Mouse (Mus musculus) erythroblast, embryonic 14.5 days (primary cell): ENCODE measurements around the gene Tnfaip2. TPM values are rescaled to one million over a fixed set of nuclear protein-coding genes. Genes with fewer than 3 reads are reported as not detected.

ENCODE experiments used
- H3K27me3 ChIP-seq: 2 replicates; pipeline ENCODE4 v1.6.1; 2012; ENCODE audit warnings: inconsistent platforms; ENCODE audit not compliant: control insufficient read depth
- H3K36me3 ChIP-seq: 2 replicates; pipeline ENCODE4 v1.6.1; 2012; ENCODE audit warnings: mild to moderate bottlenecking, inconsistent platforms; ENCODE audit not compliant: control insufficient read depth
- H3K4me1 ChIP-seq: 2 replicates; pipeline ENCODE4 v1.6.1; 2012; ENCODE audit warnings: inconsistent platforms; ENCODE audit not compliant: control insufficient read depth
- H3K4me3 ChIP-seq: replicated peaks from 2 replicates; pipeline ENCODE3; 2012; ENCODE audit warnings: moderate library complexity, mild to moderate bottlenecking, inconsistent platforms
- H3K9me3 ChIP-seq: 2 replicates; pipeline ENCODE4 v1.6.1; 2012; ENCODE audit warnings: low read length, inconsistent platforms, mixed read lengths; ENCODE audit not compliant: control insufficient read depth
- GATA1 ChIP-seq: IDR thresholded peaks from 2 replicates; pipeline ENCODE4 v1.6.1; 2012; ENCODE audit warnings: low read length, inconsistent platforms, mixed read lengths
- TAL1 ChIP-seq: IDR thresholded peaks from 3 replicates; pipeline ENCODE4 v1.6.1; 2012; ENCODE audit warnings: low read length, inconsistent platforms, mixed read lengths
- polyA plus RNA-seq: library from polyadenylated mRNA; stranded (reverse); fragments of >175 nt; gene quantifications from 2 replicates; pipeline ENCODE4 v1.2.3, GENCODE M21; 2012

Gene Tnfaip2
- polyA plus RNA-seq, 1 experiment, result 9.0 TPM

DNA sequence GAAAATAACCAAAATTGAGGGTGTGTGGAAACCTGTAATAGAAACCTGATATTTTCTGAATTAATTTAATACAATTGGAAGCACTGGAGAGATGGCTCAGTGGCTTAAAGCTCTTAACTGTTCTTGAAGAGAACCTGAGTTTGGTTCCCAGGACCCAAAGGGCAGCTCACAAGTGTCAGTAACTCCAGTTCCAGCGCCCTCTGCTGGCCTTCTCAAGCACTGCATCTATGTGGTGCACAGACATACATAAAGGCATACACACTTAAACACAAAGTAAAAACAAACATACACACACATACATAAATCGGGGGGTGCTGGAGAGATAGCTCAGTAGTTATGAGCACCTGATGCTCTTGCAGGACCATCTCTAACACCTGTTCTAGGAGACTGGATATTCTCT, 54.8 kb downstream of the Tnfaip2 start:
- Histone ChIP-seq H3K27me3 (peaks cover 39% of the 10 kb centered on the region), H3K9me3 (peaks cover 11% of the 10 kb centered on the region)

DNA sequence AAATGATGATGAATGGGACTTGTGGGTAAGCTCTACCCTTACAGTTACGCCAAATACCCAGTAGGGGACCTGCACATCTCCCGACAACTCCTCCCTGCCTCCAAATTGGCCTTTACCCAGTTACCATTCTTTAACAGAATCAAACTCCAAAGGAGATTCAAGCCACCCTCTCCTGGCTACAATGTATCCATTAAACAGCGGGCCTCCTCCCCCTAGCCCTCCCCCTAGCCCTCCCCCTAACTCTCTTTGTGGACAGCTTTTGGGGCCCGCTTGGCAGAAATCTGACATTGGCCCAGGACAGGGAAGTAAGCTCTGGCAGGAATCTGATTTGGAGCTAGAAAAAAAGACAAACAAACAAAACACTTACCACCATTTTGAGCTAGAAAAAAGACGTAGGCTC, 57.3 kb downstream of the Tnfaip2 start:
- Histone ChIP-seq H3K4me3 (no peak overlapping the region), H3K27me3 (peaks cover 57% of the 10 kb centered on the region), H3K36me3 (no peaks in the 10 kb centered on the region), H3K4me1 (peaks cover 6% of the 10 kb centered on the region), H3K9me3 (peaks cover 11% of the 10 kb centered on the region)
- no peak for TF ChIP-seq TAL1
- TF ChIP-seq GATA1, result no peak

More for the DNA sequence above, 54.8 kb downstream of the Tnfaip2 start:
- no peaks in the 10 kb centered on the region for H3K36me3 ChIP-seq
- TF ChIP-seq GATA1, result no peak
- no peak for TF ChIP-seq TAL1
- no peaks in the 10 kb centered on the region; the same call in 1 of the 2 replicates for H3K4me1 ChIP-seq
- H3K4me3 ChIP-seq, result no peak overlapping the region

DNA sequence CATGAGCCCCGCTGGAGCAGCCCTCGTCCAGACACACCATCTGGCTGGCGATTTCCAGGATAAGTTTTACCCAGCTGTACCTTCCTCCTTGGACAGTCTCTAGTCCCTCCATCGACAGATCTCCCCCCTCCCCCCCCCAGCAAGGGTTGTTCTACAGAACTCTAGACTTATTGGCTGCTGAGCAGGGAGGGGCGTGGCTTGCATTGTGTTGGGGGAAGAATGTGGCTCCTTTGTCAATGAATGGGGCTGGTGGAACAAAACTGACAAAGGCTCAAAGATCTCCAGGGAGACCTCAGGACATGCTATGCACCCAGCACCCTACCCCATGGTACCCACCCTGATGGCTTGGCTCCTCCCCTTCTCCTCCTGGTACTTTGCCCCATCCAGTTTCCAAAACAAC, 58.5 kb downstream of the Tnfaip2 start:
- H3K27me3 ChIP-seq, result peaks cover 55% of the 10 kb centered on the region
- no peaks in the 10 kb centered on the region for H3K36me3 ChIP-seq
- TF ChIP-seq GATA1, result no peak
- TF ChIP-seq TAL1, result no peak
- no peak overlapping the region for H3K4me3 ChIP-seq
- H3K9me3 ChIP-seq, result peaks cover 11% of the 10 kb centered on the region
- peaks cover 15% of the 10 kb centered on the region for H3K4me1 ChIP-seq

DNA sequence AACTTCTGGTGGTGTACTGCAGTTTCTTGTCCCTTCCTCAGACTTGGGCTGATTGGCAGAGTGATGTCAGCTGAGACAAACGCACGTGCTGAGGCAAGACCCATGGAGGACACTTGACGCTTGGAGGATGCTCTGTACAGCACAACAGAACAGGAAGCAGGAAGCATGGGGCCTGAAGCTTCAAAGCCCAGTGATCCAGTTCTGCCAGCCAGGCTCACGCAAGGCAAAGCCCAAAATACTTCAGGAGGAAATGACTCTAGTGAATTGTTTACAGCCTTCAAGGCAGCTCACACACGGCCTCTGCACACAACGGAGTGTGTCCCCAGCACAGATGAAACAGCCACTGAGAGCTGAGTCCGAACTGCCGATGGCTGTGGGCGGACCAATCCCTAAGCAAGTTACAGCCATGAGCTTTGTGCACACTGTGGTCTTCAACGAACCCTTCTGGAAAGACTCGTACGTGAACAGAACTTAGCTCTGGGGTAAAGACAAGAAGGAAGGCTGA, 60.8 kb downstream of the Tnfaip2 start:
- peaks cover 49% of the 10 kb centered on the region for H3K27me3 ChIP-seq
- no peaks in the 10 kb centered on the region for H3K36me3 ChIP-seq
- TF ChIP-seq GATA1 (no peak), TAL1 (no peak)
- H3K4me1 ChIP-seq, result peaks cover 26% of the 10 kb centered on the region
- H3K9me3 ChIP-seq, result peaks cover 9% of the 10 kb centered on the region
- H3K4me3 ChIP-seq, result no peak overlapping the region

DNA sequence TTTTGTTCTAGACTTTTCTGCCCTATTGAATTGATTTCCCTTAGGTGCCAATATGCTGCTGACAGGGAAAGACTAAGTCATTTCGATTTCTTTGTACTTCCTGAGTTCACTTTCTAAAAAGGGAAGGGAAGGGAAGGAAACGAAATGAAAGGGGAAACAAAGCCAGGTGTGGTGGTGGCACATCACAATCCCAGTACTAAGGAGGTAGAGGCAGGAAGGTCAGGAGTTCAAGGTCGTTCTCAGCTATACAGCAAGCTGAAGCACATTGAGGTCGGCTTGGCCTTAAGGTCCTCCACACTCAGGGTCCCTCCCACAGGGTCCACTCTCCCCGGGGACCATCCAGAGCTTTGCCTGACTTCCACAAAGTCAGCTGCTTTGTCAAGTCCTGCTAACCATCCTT, 61.3 kb downstream of the Tnfaip2 start:
- Histone ChIP-seq H3K4me3 (no peak overlapping the region), H3K9me3 (peaks cover 9% of the 10 kb centered on the region), H3K27me3 (peaks cover 47% of the 10 kb centered on the region), H3K4me1 (peaks cover 29% of the 10 kb centered on the region), H3K36me3 (no peaks in the 10 kb centered on the region)
- TF ChIP-seq TAL1, result no peak
- no peak for TF ChIP-seq GATA1

Other genes with a start within 250 kb of the Tnfaip2 start
- gene Amn, start 171.4 kb upstream of the Tnfaip2 start, polyA plus RNA-seq, result 0.02 and 0.05 TPM in 2 replicates
- gene Cdc42bpb, start 64.8 kb upstream of the Tnfaip2 start, polyA plus RNA-seq, result 0.74 TPM in 2 replicates
- gene Lbhd2, start 35.7 kb upstream of the Tnfaip2 start, polyA plus RNA-seq, result not detected in 2 replicates
- gene Exoc3l4, start 25.5 kb upstream of the Tnfaip2 start, polyA plus RNA-seq, result 0.23 and 0.25 TPM in 2 replicates
- gene Gm266, start 43.4 kb downstream of the Tnfaip2 start, polyA plus RNA-seq, result not detected in 2 replicates
- gene Eif5, start 95.5 kb downstream of the Tnfaip2 start, polyA plus RNA-seq, result 16.6 and 23.0 TPM in 2 replicates
- 2.0 and 2.4 TPM in 2 replicates for gene Mark3, start 132.1 kb downstream of the Tnfaip2 start, polyA plus RNA-seq
- gene Ckb, start 229.9 kb downstream of the Tnfaip2 start, polyA plus RNA-seq, result 0.38 and 0.69 TPM in 2 replicates
- gene Trmt61a, start 235.6 kb downstream of the Tnfaip2 start, polyA plus RNA-seq, result 0.69 and 0.96 TPM in 2 replicates